Mouse (Mus musculus) inflammation-experienced regulatory T-cells, adult 6 months (primary cell): ENCODE measurements around the gene Mcoln2. TPM values are rescaled to one million over a fixed set of nuclear protein-coding genes. Genes with fewer than 3 reads are reported as not detected.

Source experiments
- ATAC-seq: one replicate; pipeline ENCODE4 v1.8.0; 2017
- polyA plus RNA-seq, 3 experiments: library from polyadenylated mRNA; unstranded; fragments of 100-300 nt; shearing (Covaris generic); gene quantifications; one replicate each; pipeline ENCODE4 v1.2.1; 2017

The Mcoln2 gene
- polyA plus RNA-seq, 3 experiments from 2014 or later, result 3.9 to 8.4 (median 7.9) TPM

GRCm38 (mm10) chr3:146146131-146146530 is 3.5 kb upstream of the Mcoln2 start:
- ATAC-seq, result no peak

DNA sequence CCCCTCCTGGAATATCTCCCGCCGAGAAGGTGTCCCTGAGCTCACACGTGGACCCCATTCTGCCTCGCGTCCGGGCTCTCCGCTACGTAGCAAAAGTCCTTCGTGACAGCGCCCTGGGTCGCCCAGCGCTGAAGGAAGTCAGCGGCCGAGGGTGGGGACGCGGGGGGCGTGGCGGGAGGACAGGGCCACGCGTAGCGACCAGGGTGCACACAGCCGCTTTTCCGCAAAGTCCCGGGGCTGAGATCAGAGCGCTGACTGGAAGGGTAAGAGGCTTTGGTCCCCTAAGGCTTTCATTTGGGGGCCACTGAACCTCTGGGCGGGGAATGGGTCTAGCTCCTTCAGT is 396 bp downstream of the Mcoln2 start:
- ATAC-seq, result peak; percentile 55

DNA sequence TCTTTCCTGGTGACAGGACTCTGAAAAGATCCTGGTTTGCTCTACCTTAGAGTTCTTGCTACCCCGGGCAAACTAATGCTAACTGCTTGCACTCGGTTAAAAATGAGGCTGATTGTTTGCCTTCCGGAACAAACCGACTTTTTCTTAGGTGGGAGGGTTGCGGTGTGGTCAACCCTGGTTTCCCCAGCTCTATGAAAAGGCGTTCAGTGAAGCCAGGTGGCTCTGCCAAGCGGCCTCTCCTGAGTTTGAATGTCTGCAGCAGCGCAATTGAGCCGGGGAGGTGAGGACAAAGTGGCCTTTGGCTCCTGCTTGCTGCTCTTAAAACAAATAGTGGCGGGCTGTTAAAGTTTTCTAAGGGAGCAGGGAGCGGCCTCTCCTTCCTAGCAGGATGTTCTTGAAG is 927 bp downstream of the Mcoln2 start:
- ATAC-seq, result peak; percentile 20

DNA sequence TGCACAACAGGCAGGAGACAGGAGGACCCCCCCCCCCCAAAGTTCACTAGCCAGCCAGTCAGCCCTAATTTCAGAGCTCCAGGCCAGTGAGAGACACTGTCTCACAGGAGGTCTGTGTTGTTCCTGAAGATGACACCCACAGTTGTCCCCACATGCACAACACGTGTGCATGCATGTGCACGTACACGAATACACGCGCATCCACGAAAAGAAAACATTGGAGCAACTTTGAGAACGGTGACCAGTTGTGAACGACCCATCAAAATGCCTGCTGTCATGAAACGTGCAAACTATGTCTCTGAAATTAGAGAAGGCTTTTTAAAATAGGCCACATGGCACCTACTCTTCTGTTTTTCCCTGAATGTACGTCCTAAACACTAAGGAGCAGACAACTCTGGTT is 1.7 kb downstream of the Mcoln2 start:
- no peak for ATAC-seq

GRCm38 (mm10) chr3:146151755-146152154 is 2.1 kb downstream of the Mcoln2 start:
- ATAC-seq, result no peak

- ATAC-seq, result peak; percentile 34
These were observed 2.7 kb downstream of the Mcoln2 start for GRCm38 (mm10) chr3:146152348-146152747.

- no peak for ATAC-seq
These were observed 3.3 kb downstream of the Mcoln2 start for GRCm38 (mm10) chr3:146152913-146153312.

- peak; percentile 9 for ATAC-seq
These were observed 4.4 kb downstream of the Mcoln2 start for GRCm38 (mm10) chr3:146153862-146154611.

- ATAC-seq, result peak; percentile 27
These were observed 6.3 kb downstream of the Mcoln2 start for GRCm38 (mm10) chr3:146155628-146156576.

DNA sequence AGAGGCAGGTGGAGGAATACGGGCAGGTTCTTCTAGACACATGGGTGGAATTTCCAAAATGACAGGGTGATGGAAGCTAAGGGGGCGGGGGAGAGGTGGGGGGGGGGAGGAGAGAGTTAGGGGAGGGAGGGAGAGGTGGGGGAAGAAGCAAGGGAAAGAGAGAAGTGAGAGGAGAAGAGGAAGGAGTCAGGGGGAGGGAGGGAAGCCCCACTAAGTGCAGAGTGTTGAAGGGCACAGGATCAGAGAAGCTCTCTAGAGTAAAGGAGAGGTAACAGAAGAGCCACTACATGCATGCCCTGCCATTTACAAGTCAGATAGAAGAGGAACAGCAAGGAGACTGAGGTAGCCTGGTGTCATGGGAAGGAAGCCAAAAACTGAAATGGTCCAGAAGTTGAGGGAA is 7.2 kb downstream of the Mcoln2 start:
- ATAC-seq, result no peak

GRCm38 (mm10) chr3:146158039-146158438 is 8.4 kb downstream of the Mcoln2 start:
- peak; percentile 35 for ATAC-seq

DNA sequence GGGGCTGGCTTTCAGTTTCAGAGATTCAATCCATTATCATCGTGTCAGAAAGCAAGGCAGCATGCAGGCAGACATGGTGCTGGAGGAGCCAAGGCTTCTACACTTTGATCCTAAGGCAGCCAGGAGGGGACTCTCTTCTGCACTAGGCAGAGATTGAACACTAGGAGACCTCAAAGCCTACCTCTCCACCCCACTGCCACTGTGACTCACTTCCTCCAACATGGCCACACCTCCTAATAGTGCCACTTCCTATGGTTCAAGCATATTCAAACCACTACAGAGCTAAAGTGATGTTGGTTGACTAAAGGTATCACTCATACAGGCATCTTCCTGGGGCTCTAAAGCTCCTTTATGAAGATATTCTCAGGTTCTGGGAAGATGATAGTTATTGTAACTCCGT is 9.7 kb downstream of the Mcoln2 start:
- ATAC-seq, result peak; percentile 86

DNA sequence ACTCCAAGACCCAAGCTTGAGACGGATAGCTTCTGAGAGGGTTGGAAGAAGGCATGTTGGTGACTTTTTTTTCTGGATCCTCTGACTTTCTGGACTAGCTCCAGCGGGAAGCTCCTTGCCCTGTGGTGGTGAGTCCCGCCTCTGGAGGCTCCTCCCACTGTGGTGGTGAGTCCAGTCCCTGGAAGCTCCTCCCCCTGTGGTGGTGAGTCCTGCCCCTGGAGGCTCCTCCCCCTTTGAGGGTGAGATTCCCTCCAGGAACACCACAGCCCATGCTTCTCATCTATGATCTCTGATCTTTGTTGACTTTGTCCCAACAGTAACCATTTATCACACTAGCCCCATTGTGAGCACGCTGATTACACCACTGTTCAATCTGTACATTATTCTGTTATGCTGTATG is 12.6 kb downstream of the Mcoln2 start:
- ATAC-seq, result no peak

DNA sequence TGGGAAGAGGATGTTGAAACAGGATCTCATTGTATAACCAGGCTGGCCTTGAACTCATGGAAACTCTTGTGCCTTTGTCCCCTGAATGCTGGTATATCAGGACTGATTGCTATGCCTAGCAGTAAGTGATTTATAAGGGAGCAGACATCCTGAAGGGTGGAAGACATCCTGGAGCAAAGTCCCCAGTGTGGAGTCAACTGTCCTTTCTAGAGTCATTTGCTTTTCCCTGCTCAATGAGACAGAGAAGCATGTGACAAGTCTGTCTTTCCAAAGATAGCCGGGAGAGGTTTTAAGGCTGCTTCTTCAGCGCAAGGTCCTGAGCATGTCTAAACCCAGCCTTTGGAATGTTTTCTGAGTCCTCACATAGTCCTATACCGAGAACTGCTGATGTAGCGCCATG is 19.7 kb downstream of the Mcoln2 start:
- no peak for ATAC-seq

DNA sequence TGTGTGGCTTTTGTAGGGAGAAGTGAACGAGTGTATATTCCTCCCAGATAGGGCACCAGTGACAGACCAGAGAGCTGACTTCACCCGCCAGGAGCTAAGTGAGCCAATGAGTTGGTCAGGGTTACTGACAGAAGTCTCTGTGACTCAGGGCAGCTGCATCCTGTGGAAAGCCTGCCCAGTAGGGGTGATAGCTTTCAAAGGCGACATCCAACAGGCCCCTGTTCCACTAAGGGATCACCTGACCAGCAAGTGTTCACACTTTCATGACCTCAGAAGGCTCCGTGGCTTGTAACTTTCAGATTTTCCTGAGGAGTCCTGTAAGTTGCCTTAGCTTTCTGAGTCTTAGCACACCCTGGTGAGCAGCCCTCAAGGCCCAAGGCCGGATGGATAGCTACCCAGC is 23.4 kb downstream of the Mcoln2 start:
- ATAC-seq, result no peak

DNA sequence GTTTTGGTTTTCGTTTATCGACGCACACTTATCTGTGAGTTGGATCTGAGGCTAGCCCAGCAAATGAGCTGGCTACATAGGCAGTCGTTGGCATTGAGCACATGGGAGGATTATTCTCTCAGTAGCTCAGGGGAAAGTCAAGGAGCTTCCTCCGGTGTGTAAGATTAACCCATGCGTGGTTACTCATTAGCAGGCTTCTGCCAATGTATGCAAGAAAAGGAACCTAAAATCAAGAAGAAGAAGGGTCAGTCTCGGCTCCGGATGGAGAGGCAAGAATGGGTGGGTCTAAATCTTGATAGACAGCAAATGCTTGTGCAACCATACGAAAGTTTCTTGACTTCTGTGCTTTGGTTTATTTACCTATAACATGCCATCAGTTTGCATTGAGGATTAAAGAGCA is 24.6 kb downstream of the Mcoln2 start:
- no peak for ATAC-seq

- peak; percentile 6 for ATAC-seq
These were observed 27.7 kb downstream of the Mcoln2 start for GRCm38 (mm10) chr3:146177295-146177694.

DNA sequence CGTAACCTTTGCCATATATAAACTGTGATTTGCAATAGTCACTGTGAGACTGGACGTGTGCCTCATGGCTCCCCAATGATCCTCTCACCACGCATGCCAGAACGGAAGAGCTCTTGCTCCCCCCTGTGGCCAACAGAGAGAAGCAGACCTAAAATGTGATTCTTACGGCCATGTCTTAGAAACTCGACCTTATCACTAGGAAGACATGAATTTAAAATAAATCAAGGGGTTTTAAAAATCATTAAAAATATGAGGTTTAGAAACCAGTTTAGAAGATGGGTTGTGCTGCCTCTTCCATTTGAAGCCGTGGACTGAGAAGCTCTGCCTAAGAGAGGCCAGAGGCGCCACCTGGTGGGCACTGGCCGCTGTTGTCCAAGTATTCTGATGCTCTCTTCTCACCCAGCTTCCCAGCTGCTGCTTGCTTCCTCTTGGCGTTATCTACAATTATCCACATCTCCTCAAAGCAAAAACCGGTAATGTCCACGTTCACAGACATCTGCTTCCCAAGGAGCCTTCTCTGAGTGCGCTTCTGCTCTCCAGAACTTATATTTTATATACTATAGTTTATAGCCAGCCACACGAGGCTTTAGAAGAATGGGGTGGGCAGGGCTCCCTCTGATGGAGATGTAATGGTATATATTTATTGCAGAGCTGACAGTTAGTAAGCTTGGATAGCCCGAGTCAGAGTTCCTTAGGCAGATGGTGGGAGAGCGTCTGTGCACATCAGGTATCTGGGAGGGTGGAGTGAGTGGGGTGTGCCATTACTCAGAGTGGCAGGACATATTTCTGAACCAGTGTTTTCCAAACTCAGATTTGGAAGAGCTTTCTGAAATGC is 28.3 kb downstream of the Mcoln2 start:
- ATAC-seq, result peak; percentile 88

GRCm38 (mm10) chr3:146180341-146180740 is 30.7 kb downstream of the Mcoln2 start:
- no peak for ATAC-seq

GRCm38 (mm10) chr3:146180986-146181385 is 31.4 kb downstream of the Mcoln2 start:
- peak; percentile 30 for ATAC-seq

DNA sequence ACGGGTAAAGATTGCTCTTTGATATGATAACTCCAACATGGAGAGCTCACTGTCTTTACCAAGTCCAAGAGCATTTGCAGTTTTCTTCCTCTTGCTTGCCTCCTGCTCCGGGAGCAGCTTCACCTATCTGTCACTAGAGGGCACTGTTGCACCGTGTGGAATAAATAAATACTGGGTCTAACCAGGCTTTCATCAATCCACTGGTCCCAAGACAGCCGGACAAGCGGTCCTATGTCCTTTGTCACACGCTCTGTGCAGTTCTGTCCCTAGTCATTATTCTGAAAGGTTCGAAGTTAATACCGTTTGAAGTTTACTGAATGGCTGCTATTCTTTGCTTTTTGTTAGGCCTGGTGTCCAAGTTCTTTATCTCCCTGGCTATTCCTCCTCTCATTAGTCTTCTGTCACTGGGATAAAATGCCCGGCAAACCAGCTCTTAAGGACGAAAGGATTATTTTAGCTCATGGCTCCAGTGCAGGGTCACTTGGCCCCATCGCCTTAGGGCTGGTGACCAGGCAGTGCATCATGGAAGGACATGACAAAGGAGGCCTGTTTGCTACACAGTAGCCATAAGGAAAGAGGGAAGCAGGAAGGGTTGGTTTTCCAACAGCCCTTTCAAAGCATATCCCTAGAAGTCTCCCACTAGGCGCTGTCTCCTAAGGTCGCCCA is 35.5 kb downstream of the Mcoln2 start:
- ATAC-seq, result peak; percentile 53

DNA sequence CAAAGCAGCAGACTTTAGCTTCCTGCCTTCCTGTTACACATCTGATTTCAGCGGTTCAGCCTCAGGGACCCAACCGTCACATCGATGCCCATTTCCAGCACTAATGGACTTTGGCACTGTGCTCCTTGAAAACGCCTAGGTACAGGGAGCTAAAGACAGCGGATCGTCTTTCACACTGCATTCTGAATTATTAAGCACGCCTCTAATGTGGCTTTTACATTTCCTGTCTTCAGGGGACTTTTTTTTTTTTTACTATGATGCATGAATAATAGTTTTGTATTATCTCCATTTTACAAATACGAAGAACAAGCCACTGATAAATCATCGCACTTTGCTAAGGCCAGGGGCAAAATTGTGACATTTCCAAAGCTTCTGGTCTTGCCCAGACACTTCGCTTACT is 36.4 kb downstream of the Mcoln2 start:
- peak; percentile 89 for ATAC-seq
